Mouse (Mus musculus): ENCODE measurements around the gene Rapgef4. TPM values are rescaled to one million over a fixed set of nuclear protein-coding genes. Genes with fewer than 3 reads are reported as not detected.

Rapgef4 gene
- total and polyA plus RNA-seq, 3 experiments, result 0.33 TPM; not detected in 2

GRCm38 (mm10) chr2:71981343-71981851 lies 357 bp downstream of the Rapgef4 start:
- ATAC-seq (ENCODE audit: extremely low read depth, insufficient number of reproducible peaks, low FRiP score, poor library complexity, severe bottlenecking), result no peak
- H3K4me3 ChIP-seq (ENCODE audit: low read depth, low read length), result no peak overlapping the region
- H3K9me3 ChIP-seq (replicated peaks), result no peaks in the 10 kb centered on the region
- no peaks in the 10 kb centered on the region for H3K4me1 ChIP-seq (ENCODE audit: insufficient read depth, low read depth, low read length)
- no peaks in the 10 kb centered on the region for H3K27me3 ChIP-seq (ENCODE audit: insufficient read depth, low read length)
- no peaks in the 10 kb centered on the region for H3K36me3 ChIP-seq (replicated peaks)
- TF ChIP-seq TAL1 (conservative IDR thresholded peaks at IDR 0.05; ENCODE audit: low read depth, low read length) (no peak), GATA2 (IDR thresholded peaks at IDR 0.05; ENCODE audit: borderline replicate concordance, low read depth, low read length) (no peak), POLR2AphosphoS5 (IDR thresholded peaks at IDR 0.05; ENCODE audit: insufficient replicate concordance, low read depth, low read length) (no peak), CTCF (IDR thresholded peaks at IDR 0.05; ENCODE audit: low read depth, low read length) (no peak), GATA1 (IDR thresholded peaks at IDR 0.05; ENCODE audit: borderline replicate concordance, low read length) (no peak)
- no peak for DNase-seq (ENCODE audit: low spot score)

GRCm38 (mm10) chr2:71981896-71982295 lies 856 bp downstream of the Rapgef4 start:
- Histone ChIP-seq H3K36me3 (replicated peaks) (no peaks in the 10 kb centered on the region), H3K9me3 (replicated peaks) (no peaks in the 10 kb centered on the region), H3K4me3 (ENCODE audit: low read depth, low read length) (no peak overlapping the region), H3K4me1 (ENCODE audit: insufficient read depth, low read depth, low read length) (no peaks in the 10 kb centered on the region), H3K27me3 (ENCODE audit: insufficient read depth, low read length) (no peaks in the 10 kb centered on the region)
- DNase-seq (ENCODE audit: low spot score) (no peak), ATAC-seq (ENCODE audit: extremely low read depth, insufficient number of reproducible peaks, low FRiP score, poor library complexity, severe bottlenecking) (no peak)
- TF ChIP-seq TAL1 (conservative IDR thresholded peaks at IDR 0.05; ENCODE audit: low read depth, low read length) (no peak), GATA2 (IDR thresholded peaks at IDR 0.05; ENCODE audit: borderline replicate concordance, low read depth, low read length) (no peak), GATA1 (IDR thresholded peaks at IDR 0.05; ENCODE audit: borderline replicate concordance, low read length) (no peak), CTCF (IDR thresholded peaks at IDR 0.05; ENCODE audit: low read depth, low read length) (no peak), POLR2AphosphoS5 (IDR thresholded peaks at IDR 0.05; ENCODE audit: insufficient replicate concordance, low read depth, low read length) (no peak)

DNA sequence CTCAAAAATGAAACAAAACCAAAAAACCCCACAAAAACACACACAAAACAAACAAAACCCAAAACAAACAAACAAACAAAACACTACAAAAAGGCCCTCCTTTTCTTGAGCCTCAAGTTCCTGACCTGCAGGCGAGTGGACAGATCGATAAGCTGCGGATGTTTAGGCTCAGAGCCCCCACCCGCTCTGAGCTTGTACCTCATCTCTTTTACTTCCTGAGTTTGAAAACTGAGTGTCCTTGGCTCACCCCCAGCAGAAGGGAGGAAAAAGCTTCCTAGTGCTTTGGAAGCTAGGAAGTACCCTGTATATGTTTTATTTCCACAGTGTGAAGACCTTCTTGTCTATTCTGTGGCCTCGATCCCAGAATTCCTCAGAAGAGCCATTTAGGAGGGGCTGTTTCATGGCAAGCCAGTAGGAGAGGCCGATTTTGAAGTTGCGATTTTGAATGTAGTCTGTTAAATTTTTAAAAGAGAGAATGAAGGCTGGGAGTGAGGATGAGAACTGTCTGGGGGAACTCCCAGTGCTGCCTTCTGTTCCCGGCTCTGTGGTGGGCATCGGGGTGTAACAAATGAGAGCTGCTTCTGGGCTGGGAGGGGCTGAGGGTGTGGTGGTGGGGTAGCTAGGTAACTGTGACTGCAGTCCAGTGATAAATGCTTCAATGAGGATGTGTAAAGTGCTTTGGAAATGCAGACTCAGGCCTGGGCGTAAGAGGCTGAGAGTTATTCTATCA lies 2.0 kb downstream of the Rapgef4 start:
- H3K27me3 ChIP-seq (ENCODE audit: insufficient read depth, low read length), result no peaks in the 10 kb centered on the region
- H3K36me3 ChIP-seq (replicated peaks), result no peaks in the 10 kb centered on the region
- ATAC-seq (ENCODE audit: extremely low read depth, insufficient number of reproducible peaks, low FRiP score, poor library complexity, severe bottlenecking) (no peak), DNase-seq (ENCODE audit: low spot score) (no peak)
- H3K4me1 ChIP-seq (ENCODE audit: insufficient read depth, low read depth, low read length), result no peaks in the 10 kb centered on the region
- H3K9me3 ChIP-seq (replicated peaks), result no peaks in the 10 kb centered on the region
- TF ChIP-seq GATA1 (IDR thresholded peaks at IDR 0.05; ENCODE audit: borderline replicate concordance, low read length), result no peak
- TF ChIP-seq GATA2 (IDR thresholded peaks at IDR 0.05; ENCODE audit: borderline replicate concordance, low read depth, low read length), result no peak
- TF ChIP-seq TAL1 (conservative IDR thresholded peaks at IDR 0.05; ENCODE audit: low read depth, low read length), result no peak
- TF ChIP-seq POLR2AphosphoS5 (IDR thresholded peaks at IDR 0.05; ENCODE audit: insufficient replicate concordance, low read depth, low read length), result no peak
- no peak for TF ChIP-seq CTCF (IDR thresholded peaks at IDR 0.05; ENCODE audit: low read depth, low read length)
- H3K4me3 ChIP-seq (ENCODE audit: low read depth, low read length), result no peak overlapping the region

DNA sequence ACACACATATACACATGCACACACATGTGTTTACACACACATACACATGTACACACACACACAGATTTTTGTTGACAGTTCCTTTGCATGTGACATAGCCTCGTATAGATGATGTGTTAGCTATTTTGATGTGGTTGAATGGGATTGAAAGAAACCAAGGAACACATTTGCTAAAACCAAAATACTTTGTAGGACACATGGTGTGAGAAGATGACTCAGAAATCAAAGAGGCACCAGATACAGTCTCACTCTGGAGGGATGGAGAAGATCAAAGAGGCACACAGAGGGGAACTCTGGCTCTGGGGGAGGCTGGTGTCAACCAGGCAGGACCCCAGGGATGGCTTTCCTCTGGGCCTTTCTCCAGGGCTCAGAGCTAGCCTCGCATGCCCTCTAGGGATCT lies 4.7 kb downstream of the Rapgef4 start:
- Histone ChIP-seq H3K4me1 (ENCODE audit: insufficient read depth, low read depth, low read length) (no peaks in the 10 kb centered on the region), H3K4me3 (ENCODE audit: low read depth, low read length) (no peak overlapping the region), H3K27me3 (ENCODE audit: insufficient read depth, low read length) (peaks cover 4% of the 10 kb centered on the region; the same call in 1 of the 2 replicates), H3K9me3 (replicated peaks) (no peaks in the 10 kb centered on the region), H3K36me3 (replicated peaks) (no peaks in the 10 kb centered on the region)
- DNase-seq (ENCODE audit: low spot score) (no peak), ATAC-seq (ENCODE audit: extremely low read depth, insufficient number of reproducible peaks, low FRiP score, poor library complexity, severe bottlenecking) (no peak)
- no peak for TF ChIP-seq GATA1 (IDR thresholded peaks at IDR 0.05; ENCODE audit: borderline replicate concordance, low read length)

DNA sequence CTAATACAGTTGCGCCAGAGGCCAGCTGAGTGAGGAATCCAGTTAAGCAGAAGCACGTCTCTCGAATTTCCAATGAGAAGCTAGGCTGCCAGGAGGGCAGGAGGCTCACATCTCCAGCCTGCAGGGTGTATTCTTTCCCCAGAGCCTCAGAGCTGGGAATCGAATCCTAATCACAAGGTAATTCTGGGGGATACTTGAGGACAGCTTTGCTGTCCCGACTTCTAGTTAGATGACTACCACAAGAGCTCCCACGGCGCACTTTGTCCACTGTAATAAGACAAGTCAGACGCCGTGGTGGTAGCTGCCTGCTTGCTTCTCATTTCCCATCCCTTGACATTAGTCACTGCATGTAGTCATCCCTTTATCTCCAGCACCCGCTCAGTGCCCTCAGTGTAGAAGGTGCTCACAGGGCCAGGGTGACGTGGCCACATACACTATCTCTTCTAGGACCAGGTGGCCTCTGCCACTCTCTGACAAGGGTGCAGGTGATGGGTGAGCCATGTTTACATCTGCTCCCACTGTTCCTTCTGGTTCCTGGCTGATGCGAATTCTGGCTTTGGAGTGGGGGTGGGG lies 5.3 kb downstream of the Rapgef4 start:
- Histone ChIP-seq H3K27me3 (ENCODE audit: insufficient read depth, low read length) (peaks cover 4% of the 10 kb centered on the region; the same call in 1 of the 2 replicates), H3K9me3 (replicated peaks) (no peaks in the 10 kb centered on the region), H3K36me3 (replicated peaks) (no peaks in the 10 kb centered on the region), H3K4me3 (ENCODE audit: low read depth, low read length) (no peak overlapping the region), H3K4me1 (ENCODE audit: insufficient read depth, low read depth, low read length) (no peaks in the 10 kb centered on the region)
- DNase-seq (ENCODE audit: low spot score) (no peak), ATAC-seq (ENCODE audit: extremely low read depth, insufficient number of reproducible peaks, low FRiP score, poor library complexity, severe bottlenecking) (no peak)
- no peak for TF ChIP-seq GATA1 (IDR thresholded peaks at IDR 0.05; ENCODE audit: borderline replicate concordance, low read length)

DNA sequence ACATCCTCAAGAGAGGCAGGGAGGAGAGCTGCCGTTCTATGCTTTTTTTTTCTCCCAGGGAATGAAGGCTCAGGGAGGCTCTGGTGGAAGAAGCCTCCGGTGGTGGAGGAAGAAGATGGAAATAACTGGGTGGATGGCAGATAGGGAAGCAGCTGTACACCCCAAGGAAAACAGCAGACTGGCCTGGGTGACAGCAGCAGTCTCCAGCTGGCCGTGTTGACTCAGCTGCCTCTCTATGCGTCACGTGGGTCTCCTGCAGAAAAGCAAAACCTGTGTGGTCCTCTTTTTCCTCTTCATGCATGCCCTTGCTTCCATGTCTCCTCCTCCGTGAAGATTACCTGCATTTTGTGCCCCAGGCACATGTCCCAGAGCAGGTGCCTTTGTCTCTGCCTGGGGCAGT lies 7.5 kb downstream of the Rapgef4 start:
- H3K36me3 ChIP-seq (replicated peaks), result no peaks in the 10 kb centered on the region
- TF ChIP-seq GATA1 (IDR thresholded peaks at IDR 0.05; ENCODE audit: borderline replicate concordance, low read length) (no peak), CTCF (IDR thresholded peaks at IDR 0.05; ENCODE audit: low read depth, low read length) (no peak), GATA2 (IDR thresholded peaks at IDR 0.05; ENCODE audit: borderline replicate concordance, low read depth, low read length) (no peak), POLR2AphosphoS5 (IDR thresholded peaks at IDR 0.05; ENCODE audit: insufficient replicate concordance, low read depth, low read length) (no peak), TAL1 (conservative IDR thresholded peaks at IDR 0.05; ENCODE audit: low read depth, low read length) (no peak)
- peaks cover 4% of the 10 kb centered on the region; the same call in 1 of the 2 replicates for H3K27me3 ChIP-seq (ENCODE audit: insufficient read depth, low read length)
- DNase-seq (ENCODE audit: low spot score), result no peak
- ATAC-seq (ENCODE audit: extremely low read depth, insufficient number of reproducible peaks, low FRiP score, poor library complexity, severe bottlenecking), result no peak
- no peaks in the 10 kb centered on the region for H3K9me3 ChIP-seq (replicated peaks)
- no peak overlapping the region for H3K4me3 ChIP-seq (ENCODE audit: low read depth, low read length)
- no peaks in the 10 kb centered on the region for H3K4me1 ChIP-seq (ENCODE audit: insufficient read depth, low read depth, low read length)
